Mouse (Mus musculus): ENCODE data around the gene Tnks2.

Tnks2 gene

DNA sequence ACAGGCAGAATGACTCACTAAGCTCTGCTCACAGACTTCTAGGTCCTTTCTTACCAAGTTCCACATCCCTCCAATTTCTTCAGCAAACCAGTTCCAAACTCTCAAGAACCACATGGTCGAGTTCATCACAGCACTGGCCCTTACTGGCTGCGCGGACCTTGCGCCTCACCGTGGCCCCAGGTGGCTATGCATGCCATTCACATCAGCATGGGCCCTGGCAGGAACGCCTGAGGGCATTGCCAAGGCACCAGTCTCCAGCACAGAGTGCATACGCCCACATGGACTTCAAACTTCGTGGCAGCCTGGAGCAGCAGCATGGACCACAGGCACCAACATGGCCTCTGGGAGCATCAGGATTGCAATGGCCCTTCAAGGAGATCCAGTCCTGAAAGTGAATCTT lies 5.7 kb upstream of the Tnks2 start:
- peak; percentile 75 for DNase-seq

- peak; percentile 92 for DNase-seq
Measured at GRCm38 (mm10) chr19:36832951-36833787, 863 bp upstream of the Tnks2 start.

DNA sequence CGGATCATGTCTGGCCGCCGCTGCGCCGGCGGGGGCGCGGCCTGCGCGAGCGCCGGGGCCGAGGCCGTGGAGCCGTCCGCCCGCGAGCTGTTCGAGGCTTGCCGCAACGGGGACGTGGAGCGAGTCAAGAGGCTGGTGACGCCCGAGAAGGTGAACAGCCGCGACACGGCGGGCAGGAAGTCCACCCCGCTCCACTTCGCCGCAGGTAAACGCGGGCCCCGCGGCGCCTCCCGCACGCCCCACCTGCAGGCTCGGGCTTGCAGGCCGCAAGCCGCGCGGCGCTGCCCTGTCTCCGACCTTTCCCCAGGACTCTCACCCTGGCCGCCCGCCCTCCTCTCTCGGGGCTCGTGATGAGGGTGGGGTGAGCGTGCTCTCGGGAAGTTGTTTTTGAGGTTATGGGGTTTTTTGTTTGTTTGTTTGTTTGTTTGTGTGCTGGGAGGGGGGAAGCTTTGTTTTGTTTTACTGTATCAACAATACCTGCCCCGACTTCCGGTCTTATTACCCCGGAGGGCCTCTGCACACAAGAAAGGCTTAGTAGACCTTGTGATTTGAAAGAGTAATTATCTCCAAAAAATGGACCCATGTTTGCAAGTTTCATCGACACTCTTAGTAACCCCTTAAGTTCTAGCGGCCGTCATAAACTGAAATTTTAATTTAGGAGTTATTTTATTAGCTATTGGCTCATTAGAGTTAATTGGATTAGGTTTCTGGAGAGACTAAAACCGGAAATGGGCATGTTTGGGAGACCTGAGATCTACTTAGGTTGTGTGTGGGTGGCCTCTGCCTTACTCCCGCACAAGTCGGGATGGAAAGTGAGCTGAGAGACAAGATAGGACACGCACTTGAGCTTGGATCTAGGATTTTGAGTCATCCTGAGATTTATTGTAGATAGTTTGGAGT lies 750 bp downstream of the Tnks2 start:
- DNase-seq, result no peak

- no peak for DNase-seq
Measured at GRCm38 (mm10) chr19:36836035-36836434, 2.0 kb downstream of the Tnks2 start.

DNA sequence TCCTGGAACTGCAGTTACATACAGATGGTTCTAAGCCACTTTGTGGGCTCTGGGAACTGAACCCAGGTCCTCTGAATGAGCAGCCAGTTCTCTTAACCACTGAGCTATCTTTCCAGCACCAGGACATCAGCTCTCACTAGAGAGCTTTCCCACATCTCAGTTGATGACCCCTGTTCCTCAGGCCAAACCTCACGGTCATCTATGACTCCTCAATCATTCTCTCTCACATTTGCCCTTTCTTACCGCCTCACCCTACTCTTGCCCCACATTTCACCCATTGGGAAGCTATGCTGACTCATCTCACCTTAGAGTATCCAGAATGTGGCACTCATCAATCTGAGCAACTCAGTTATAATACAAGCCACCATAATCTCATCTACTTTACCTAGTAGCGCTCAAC lies 6.3 kb downstream of the Tnks2 start:
- no peak for DNase-seq

GRCm38 (mm10) chr19:36843866-36844265 lies 9.8 kb downstream of the Tnks2 start:
- DNase-seq, result no peak

DNA sequence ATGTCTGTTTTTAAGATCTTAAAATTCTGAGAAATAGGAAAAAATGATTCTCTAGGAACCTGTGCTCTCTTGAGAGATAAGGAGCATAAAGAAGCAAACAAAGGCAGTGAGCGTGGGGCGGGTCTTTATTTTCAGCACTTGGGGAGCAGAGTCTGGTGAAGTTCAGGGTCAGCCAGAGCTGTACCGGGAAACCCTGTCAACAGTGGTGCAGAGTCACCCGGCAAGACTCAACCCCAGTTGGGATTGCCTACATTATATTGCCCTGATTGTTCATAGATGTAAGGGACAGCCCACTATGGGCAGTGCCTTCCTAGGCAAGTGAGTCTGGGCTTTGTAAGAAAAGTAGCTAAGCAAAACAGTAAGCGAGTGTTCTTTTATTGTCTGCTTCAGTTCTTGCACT lies 11.9 kb downstream of the Tnks2 start:
- DNase-seq, result no peak

DNA sequence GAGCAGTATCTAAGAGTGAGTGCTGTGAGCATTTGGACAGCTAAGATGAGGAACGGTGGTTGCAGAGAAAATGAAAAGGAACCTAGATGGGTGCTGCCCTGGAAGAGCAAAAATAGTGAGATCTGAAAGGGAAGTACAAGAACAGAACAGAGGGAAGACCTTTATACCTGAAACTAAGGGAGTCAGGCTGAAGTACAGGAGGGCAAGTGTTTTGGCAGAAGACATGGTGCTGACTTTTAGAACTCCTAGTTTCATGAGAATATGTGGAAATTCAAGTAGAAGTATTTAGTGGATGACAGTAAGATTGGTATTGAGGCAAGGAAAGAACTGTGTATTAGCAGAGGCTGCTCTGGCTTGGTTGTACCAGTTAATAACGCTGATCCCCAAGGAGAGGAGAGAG lies 19.8 kb downstream of the Tnks2 start:
- DNase-seq, result no peak

DNA sequence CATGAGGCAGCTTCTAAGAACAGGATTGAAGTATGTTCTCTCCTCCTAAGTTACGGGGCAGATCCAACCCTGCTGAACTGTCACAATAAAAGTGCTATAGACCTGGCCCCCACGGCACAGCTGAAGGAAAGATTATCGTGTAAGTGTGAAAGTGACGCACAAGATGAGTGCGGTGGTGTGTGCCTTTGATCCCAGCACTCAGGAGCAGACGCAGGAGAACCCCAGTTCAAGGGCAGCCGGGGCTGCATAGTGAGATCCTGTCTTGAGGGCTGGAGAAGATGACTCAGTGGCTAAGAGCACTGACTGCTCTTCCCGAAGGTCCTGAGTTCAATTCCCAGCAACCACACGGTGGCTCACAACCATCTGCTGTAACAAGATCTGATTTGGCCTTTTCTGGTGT lies 23.8 kb downstream of the Tnks2 start:
- no peak for DNase-seq

DNA sequence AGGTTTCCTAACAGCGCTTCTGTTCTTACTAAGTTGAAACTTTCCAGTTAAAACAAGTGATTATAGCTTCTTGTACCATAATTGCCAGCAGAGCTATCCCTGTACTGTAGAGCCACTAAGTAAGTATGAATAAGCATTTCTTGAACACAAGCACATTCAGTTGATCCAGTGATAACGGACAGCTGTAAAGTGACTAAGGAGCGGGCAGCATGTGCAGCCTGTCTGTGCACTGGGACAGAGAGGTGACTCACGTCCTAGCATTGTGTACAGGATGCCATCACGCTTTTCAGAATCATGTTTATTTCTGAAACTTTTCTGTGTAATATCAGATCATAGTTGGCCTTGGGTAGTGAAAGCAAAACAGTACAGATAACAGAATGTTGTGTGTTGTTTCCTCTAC lies 26.4 kb downstream of the Tnks2 start:
- no peak for DNase-seq

GRCm38 (mm10) chr19:36865905-36866304 lies 31.9 kb downstream of the Tnks2 start:
- DNase-seq, result no peak

- no peak for DNase-seq
Measured at GRCm38 (mm10) chr19:36867416-36867815, 33.4 kb downstream of the Tnks2 start.

DNA sequence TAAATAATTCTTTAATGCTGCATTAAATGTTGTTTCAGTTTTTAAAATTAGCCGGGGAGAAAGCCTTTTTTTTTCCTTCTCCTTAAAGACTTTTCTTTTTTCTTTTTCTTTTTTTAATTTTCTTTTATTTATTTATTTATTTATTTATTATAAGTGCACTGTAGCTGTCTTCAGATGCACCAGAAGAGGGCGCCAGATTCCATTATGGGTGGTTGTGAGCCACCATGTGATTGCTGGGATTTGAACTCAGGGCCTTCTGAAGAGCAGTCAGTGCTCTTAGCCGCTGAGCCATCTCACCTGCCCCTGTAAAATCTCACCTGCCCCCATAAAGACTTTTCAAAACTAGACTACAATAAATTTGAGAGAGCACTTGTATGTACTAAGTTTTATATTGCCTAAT lies 34.6 kb downstream of the Tnks2 start:
- DNase-seq, result peak; percentile 24

DNA sequence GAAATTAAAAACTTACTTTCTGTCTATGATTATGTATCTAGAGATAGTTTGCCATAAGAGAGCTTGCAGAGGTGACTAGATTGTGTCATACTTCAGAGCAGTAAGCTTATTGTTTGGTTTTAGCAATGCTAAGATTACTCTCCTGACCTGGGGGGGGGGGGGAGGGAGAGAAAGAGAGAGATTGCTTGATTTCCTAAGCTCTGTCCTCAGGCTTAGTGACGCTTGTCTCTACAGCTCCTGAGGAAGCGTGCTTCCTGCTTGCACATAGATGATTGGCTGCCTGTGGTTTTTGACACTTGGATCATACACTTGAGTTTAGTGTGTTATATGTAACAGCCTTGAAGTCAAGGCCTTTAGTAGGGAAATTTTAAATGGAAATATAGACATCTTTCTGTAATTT lies 40.6 kb downstream of the Tnks2 start:
- no peak for DNase-seq

- DNase-seq, result peak; percentile 60
Measured at GRCm38 (mm10) chr19:36877329-36877728, 43.3 kb downstream of the Tnks2 start.

DNA sequence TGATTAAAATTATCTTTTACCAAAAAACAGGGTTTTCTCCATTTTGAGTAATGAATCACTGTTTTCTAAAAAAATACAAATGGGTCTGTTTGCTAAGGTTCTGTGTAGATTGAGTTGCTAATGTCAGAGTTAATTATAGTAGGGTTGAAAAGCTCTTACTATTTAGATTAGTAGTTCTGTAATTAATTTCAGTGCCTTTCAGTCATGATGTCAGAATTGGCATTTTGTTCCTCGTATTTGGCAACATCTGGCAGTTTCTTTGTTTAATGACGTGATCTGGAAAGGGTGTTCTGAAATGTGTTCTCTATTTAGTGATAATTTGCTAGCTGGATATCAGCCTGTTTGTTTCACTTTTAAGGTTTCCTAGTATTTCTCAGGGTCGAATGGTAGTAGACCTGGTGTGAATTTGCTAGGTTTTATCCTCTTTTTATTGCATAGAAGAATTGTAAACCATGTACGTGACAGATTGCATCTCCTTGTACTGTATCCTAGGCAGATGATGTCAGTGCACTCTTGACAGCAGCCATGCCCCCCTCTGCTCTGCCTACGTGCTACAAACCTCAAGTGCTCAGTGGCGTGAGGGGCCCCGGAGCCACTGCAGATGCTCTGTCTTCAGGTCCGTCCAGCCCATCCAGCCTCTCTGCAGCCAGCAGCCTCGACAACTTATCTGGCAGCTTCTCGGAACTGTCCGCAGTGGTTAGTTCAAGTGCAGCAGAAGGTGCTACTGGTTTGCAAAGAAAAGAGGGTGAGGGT lies 44.9 kb downstream of the Tnks2 start:
- peak; percentile 84 for DNase-seq

DNA sequence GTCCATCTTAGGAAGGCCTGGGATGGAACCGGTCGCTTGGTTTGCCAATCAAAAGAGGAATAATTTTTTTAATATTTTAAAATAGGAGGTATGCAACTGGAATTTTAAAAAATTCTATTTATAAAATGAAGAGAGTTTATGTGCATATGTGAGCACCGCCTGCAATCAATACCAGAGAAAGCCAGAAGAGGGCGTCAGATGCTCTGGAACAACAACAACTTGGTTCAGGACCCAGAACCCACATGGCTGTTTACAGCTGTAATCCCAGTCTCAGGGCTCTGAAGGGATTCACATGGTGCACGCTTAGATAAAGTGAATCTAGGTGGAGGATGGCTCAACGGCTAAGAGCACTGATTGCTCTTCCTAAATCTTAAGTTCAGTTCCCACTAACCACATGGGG lies 49.1 kb downstream of the Tnks2 start:
- peak; percentile 40 for DNase-seq

DNA sequence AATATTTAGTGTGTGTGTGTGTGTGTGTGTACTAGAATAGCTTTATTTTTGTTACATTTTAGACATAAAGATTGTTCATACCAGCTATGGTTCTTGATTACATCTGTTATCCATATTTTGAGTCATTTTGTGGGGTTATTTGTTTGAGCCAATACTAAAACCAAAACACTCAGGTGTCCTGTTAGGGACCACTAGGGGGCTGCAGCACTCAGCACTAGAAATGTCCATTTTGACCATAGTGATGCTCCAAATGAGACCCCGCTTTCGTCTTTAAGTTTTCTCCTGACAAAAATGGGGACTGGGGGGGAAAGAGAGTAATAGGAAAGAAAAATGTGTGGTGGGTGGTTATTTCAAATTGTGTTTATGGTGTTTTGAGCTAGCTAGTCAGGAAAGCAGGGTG lies 52.3 kb downstream of the Tnks2 start:
- peak; percentile 22 for DNase-seq

DNA sequence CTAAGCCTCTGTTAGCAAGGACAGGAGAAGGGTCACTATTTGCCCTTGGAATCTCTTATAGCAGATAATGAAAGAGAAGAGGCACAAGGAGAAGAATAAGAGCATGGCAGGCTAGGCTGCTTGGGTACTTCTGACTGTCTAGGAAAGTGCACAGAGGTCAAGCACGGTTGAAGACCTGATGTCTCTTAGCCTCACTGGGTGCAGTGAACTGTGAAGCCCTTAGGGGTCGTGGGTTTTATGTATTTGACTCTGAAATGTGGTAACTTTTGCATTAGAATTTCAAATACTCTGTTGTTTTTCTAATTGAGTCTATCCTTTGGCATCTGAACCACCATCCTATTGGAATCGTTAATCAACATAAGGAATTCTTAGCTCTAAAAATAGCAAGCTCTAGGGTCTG lies 53.7 kb downstream of the Tnks2 start:
- peak; percentile 58 for DNase-seq

DNA sequence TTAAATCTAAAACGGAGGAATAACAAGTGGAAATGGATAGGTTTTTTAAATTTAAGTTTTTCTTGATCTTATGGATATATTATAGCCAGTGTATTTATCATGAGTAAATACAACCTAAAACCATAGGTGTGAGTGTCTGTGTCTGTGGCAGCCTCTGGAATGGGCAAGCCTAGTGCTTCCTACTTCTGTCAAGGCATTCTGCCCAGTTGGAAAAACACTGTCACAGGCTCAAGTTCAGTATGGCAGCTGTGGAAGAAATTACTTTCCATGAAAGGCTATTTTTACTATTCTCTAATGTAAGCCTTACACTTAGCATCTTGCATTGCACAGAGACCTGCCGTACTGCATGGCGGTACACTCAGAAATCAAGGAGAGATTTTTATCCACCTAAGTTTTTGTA lies 57.7 kb downstream of the Tnks2 start:
- DNase-seq, result peak; percentile 55

- peak; percentile 83 for DNase-seq
Measured at GRCm38 (mm10) chr19:36896791-36897569, 62.9 kb downstream of the Tnks2 start.

- DNase-seq, result peak; percentile 68
Measured at GRCm38 (mm10) chr19:36897778-36898177, 63.7 kb downstream of the Tnks2 start.

Measured in heart, adult 11 months (tissue).